Mouse (Mus musculus): Measurements from ENCODE around the gene Swap70.

The Swap70 gene

DNA sequence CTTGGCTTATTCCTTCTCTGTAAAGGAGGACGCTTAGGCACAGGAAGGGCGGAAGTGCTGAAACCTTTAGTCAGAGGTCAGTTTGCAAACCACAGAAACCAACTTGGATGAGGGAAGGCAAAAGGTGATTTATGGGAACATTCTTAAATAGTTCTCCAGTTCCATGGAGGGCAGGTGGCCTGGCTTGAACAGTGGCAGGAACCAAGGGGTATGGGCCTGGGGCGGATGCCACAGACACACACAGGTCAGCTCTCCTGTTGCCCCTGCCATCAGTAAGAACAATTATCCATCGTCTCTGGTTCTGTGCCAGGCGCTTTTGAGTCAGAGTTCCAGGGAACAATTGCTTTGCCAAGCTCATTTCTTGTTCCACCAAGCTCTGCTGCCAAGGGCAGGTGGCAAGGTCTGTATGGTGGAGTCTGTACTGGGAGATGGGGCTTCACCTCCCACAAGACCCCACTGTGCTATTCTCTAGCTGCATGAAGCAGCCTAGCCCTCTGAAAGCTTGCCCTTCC is 56.3 kb downstream of the Swap70 start:
- DNase-seq: no peak

DNA sequence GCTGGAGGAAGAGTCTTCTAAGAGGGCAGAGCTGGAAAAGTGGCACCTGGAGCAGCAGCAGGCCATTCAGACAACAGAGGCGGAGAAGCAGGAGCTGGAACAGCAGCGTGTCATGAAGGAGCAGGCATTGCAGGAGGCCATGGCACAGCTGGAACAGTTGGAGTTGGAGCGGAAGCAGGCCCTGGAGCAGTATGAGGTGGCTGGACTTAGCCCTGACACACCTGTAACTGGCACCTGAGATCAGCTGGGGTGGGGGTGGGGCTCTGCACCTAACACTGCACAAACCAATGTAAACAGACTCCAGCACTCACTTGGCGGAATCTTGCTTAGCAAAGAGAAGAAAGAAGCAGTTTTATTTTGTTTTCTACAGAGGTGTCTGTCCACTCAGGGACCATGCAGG is 57.7 kb downstream of the Swap70 start:
- no peak for DNase-seq

DNA sequence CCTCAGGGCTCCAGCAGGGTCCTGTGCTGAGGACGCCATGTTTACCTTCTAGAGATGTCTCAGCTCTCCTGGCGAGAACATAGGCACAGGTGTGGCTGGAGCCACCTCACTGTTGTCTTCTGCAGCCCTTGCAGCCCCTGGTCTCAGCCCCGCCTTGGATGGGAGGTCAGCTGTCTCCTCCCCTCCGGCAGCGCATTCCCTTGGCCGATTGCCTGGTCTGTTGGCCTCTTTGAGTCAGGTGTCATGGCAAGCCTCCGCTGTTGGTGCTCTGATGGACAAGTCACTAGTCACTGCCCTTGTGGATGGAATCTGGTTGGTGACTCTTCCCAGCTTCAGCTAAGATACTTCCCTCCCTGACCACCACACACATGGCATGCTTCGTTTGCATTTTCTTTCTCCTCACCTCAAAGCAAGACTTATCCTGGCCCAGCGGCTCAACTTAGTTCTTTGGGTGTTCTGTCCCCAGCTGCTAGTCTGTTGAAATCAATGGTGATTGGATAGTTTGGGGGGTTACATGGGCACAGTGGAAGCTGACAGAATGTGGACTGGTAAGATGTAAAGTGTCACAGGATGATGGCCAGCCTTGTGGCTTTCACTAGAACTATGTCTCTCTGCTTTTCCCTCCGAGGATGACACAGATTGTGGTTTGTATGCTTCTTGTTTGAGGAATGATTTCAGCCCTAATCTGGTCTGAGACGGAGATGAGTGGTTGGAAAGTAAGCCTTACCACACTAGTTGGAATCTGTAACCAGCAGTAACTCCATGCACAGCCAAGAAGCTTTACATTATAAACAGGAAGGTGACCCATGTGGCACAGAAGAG is 60.1 kb downstream of the Swap70 start:
- DNase-seq: no peak

DNA sequence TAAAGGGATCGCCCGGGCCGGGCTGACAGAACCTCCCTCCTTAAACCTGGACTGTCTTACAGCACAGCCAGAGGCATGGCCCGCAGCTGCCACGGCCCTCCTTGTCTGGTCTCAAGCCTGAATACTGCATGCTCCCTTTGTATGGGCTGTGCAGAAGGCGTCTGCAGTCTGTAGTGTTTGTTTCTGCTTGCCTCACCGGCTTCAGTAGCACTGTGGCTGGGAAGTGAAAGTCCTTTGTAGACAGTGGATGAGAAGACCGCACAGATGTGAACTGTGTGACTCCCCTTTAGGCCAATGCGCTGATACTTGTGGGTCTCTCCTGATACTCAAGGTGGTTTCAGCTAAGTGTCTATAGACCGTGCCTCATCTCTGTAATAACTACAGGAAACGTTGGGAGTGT is 61.3 kb downstream of the Swap70 start:
- DNase-seq: no peak

DNA sequence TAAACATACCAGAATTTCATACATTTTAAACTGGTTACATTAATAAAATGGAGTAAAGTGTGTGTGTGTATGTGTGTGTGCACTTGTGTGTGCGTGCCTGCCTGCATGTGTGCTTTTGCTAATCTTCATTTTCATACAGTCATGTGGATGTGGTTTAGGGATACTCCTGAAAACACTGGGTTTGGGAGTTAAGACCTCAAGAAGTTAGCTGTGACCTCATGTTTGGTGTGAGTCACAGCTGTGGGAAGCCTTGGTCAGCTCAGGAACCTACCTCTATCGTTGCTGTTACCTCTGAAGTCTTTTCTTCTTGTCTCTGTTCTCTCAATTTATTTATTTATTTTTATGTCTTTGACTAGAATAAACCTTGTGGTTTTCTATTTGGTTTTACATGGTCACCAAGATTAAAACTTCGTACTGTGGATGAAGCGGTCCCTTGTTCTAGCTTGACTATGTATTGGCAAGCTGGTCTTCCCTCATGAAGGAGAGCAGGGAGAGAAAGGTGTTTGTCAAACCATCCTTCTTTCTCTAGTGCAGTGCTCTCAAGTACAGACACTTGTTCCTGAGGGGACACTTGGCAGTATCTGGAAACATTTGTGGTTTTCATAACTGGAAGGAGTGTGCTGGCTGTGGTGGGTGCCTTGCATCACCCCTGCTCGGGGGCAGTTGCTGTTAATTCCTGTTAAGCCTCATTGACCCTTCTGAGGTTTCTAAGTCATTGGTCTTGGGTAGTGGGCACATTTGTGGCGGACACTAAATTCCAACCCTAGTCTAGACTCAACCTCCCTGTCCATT is 62.2 kb downstream of the Swap70 start:
- no peak for DNase-seq

DNA sequence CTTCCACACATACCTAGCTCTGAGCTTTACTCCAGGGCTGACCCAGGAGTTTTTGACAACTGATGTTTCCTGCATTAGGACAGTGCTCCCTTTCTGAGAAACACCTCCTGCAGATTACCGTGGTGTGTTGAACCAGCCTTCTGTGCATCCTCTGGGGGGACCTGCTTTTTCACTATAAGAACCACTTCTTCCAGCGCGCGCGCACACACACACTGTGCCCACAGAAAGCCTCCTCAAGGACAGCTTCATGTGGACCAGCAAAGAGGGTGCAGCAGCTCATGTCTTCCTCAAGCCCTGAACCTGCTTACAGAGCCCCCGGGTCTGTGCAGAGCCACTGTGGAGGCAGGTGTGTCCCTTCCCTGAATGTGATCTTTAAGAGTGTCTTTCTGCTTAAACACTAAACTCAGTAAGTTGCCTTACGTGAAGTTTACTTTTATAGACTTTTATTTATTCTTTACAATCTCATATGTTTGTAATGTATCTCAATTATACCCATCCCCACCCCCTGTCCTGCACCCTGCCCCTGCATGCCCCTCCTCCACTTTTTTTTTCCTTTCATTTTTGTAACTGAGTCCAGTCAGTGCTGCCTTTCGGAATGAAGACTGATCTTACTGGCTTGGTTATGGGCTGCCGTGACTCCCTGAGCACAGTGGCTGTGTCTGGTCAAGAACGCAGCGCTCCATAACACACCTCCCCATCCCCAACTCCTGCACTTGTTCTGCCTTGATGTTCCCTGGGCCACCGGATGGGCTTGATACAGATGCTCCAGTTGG is 63.8 kb downstream of the Swap70 start:
- no peak for DNase-seq

DNA sequence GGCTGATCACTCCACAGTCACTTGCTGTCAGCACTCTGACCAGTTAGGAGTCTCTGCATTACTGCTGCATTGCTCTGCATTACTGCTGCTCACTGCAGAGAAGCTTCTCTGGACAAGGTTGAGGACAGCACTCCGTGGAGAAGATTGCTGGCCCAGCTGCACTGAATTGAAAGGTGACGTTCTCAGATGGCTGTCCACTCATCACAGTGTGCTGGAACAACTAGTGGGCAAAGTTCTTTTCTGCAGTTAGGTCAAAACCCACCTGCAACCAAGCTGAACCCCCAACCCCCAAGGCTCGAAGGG is 64.3 kb downstream of the Swap70 start:
- DNase-seq: no peak

DNA sequence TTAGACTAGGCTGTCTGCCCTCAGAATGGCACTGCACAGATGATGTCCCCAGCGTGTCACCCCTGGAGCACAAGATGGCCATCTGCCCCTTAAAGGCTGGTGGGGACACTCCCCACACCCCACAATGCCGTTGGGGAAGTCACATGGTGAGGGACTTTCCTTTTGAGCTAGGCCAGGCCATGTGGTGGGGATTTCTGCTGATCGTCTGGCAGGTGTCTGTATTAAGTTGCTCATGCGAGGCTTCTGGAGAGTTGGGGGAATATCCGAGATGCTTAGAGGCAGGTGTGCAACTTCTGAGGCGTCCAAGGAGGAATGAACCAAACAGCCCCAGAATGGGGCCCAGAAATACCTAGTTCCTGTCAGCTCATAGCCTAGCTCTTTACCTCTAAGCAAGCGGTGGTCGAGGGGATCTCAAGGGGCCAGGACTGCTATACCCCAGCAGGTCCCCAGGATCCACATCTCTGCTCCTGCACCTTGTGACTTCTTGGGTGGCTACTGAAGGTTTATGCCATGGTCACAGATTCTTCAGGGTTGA is 64.8 kb downstream of the Swap70 start:
- no peak for DNase-seq

DNA sequence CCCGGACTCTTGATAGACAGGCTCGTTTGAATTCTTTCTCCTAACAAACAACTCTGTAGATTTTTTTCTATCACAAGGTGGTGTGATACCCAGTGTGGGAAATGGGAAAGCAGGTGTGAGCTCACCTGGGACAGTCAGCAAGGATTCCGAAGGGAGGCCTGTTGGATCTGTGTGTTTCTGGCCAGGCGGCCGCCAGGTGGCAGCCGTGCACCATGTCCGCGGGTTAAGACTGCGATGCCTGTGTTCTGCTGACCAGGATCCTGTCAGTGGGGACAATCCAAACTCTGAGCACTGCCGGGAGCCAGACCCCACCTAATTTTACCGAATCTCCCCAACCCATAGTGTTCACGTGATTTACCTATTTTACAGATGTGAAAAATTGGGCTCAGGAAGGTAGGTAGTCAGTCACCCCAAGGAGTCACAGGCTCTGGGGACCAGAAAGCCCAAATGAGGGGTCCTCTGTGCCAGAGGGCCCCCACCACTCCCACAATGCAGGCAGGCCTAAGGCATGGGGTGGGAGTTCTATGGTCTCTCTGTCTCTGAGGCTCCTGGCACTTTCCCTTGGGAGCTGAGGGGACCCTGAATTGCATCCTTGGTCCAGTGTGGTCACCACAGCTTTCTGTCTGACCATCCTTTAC is 65.4 kb downstream of the Swap70 start:
- DNase-seq: peak; percentile 93

DNA sequence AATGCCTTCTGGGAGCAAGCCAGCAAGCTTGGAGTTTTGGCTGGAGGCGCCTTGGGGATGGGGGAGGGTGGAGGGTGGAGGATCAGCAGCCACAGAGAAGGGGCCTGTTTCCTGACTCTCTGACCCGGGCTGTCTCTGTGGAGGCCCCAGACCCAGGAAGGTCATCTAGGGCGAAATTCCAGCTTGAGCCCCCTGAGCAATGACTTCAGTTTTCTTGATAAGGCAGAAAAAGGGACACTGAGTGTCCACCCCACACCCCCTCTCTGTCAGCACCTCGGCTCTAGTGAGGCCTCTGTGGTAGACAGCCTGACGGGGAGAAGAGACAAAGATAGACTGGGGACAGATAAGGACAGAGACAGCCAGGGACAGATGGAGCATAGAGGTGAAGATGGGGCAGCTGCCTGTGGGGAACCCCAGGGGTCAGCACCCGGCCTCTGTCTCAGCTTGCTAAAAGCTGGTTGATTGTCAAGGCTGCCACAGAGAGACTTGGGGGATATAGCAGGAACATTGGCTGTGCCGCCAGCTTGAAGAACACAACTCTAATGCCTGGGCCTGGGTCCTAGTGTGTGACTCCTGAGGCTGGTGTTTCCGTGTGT is 66.1 kb downstream of the Swap70 start:
- peak; percentile 78 for DNase-seq

DNA sequence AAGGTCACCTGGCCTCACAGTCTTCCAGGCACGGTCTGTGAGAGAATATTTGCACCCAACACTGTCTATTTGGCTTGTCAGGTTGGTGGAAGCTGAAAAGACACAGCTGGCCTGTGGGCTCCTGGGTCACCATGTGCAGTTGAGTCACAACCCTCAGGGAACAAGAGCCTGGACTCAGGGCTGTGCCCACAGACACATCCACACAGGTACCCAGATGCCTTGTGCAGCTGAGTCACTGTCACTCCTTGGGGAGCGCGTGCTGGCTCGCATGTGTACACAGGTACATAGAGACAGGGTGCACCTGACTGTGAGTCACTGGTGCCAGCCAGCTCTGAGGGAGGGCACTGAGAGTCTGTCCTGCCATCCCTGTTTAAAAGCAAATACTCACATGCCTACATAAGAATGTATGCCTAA is 66.7 kb downstream of the Swap70 start:
- DNase-seq: no peak

DNA sequence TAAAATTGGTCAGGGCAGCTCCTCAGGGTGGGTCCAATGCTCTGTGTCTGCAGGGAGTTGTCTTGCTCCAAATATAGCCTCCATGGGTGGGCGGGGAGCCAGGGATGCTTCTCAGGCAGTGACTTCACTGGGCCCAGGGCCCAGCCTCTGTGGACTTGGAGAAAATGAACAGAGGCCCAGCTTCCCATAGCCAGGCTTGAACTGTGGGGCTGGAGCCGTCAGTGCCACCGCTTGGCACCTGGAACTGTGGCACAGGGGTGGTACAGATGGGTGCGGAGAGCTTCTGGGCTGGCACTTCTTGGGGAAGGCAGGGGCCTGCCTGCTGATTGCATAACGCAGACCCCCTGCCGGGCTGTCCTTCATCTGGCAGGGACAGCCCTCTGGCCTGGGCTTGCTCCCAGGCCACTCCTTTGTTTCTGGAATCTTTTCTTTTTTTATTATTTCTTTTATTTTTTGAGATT is 67.2 kb downstream of the Swap70 start:
- peak; percentile 90 for DNase-seq

DNA sequence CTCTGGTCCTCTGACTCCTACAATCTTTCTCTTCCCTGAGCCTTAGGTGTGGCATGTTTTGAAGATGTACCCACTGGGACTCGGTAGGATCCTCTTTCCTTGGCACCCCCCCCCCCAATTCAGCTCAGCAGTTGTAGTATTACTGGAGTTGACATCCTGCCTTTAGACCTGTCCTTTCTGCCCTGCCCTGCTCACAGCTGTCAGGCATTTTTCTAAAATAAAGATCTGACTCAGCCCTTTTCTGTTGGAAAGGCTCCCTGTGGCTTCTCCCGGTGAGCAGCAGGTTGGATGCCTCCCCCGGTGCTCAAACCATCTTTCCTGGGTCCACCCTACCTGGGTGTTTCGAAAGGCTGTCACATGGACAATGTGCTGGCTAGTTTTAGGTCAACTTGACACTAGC is 68.1 kb downstream of the Swap70 start:
- DNase-seq: no peak

DNA sequence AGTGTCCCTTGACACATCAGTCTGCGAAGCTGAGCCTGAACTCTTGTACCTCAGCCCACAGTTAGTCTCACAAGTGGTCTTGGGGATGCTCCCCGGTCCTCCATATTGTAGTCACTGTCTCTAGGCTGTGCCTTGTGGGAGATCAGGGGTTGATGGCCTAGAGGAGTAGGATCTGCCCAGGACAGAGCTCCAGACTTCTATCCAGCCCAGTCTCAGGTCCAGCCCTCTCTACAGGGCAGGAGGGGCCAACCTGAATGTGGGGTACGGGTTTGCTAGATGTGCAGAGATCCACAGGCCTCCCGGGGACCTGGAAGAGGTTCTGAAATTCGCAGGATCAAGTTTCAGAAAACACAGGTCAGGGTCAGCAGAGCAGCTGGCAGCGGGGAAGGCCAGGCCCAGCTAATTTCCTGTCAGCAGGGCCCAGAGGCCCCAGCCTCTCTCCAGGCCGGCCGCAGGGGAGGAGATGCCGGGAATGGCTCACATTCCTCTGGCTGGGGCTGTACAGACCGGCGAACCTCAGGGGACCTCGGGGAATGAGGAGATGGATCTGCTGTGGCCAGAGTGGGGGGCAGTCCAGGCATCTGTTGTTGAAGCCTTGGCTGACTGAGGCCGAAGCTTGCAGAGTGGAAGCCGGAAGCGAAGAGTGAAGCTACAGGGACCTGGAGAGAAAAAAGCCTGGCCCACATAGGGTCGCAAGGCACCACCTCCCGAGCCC is 75.5 kb downstream of the Swap70 start:
- peak; percentile 90 for DNase-seq

DNA sequence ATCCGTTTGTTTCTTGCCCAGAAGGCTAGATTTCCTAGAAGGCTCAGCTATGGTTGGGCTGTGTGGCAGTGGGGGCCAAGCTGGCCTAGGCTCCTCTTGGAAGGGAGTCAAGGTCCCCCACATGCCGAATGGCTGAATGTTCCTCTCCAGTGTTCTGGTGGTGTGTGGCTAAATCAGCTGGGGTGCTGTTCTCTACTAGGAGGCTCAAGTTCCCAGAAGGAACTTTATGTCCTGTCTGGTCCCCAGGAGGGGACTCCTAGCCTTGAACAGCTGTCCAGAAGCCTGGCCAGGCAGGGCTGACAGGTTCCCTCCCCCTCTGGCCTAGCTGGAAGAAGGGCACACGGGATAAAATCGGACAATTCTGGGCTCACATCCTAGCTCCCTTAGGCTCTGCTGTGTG is 76.1 kb downstream of the Swap70 start:
- no peak for DNase-seq

DNA sequence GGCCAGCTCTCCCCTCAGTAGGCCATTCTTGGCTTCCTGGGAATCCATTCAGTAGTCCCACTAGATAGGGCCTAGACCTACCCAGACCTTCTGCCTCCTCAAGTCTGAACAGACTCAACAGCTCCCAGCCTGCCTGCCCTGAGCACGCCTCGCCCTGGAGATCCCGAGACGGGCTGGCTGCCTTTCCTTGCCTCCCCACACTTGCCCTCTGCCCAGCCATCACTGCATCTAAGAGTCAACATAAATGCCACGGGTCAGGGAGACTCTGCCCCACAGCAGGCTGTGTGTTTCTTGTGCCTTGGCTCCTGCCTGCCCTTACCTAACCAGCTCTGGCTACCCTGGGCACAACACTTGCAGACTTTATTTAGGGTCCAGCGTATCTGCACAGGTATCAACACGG is 76.6 kb downstream of the Swap70 start:
- DNase-seq: peak; percentile 38

DNA sequence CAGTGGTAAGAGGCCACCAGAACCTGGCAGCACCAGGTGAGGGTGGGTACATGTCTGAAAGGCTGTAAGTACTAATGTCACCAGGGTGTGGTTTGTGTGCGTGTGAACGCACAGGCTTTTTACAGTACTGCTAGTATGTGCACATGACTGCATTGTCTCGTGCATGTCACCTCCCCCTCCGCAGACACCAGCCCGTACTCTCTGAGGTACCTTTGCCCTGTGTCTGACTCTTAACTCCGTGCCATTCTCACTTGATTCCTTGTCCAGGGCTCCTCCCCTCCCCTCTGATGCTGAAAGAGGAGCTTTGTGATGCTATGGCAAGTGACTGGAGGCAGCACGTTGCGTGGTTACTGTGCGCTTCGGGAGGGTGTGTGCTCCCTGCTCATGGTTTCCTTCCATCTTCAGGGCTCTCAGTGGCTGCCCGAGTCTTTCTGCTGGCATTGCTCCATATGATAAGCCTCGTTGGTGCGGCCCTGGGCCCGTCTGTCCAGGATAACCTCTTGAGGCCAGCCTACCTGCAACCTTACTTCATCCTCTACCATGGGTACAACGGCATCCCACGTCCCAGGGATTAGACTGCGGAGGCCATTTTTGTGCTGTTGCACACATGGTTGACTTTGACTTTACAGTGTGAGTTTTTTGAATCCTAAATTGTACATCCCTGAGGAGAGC is 77.4 kb downstream of the Swap70 start:
- no peak for DNase-seq

DNA sequence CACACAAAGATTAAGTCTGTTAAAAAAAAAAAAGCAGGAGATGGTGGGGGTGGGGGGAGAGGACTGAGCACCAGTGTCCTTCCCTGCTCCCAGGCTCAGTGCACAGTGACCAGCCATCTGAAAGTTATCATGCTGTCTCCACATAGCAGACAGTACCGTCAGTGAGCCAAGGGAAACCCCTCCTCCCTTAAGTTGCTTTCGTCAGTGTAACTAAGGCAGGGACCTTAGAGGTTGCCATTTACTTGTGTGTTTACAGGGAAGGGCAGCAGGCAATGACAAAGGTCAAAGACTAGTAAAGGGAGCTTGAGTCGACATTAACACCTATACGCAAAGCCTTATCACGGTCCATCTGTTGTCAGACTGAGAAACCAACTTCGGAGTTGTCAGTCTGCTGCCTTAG is 81.4 kb downstream of the Swap70 start:
- DNase-seq: no peak

DNA sequence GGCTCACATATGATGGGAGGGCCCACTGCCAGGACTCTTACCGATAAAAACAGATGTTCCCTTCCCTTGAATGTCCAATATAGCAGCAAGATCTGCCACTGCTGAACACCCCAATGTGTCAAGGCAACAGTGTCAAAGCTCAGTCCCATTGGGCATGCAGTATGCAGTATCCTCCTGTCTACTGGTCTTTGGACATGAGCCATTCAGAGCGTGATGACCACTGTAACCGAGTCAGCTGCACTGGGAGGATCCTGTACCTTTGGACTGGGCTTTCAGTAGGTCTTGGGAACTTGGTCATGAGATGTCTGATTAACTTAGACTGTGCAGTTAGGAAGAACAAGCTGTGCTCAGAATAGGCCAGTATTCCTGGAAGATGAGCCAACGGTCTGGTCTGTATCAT is 84.0 kb downstream of the Swap70 start:
- no peak for DNase-seq

DNA sequence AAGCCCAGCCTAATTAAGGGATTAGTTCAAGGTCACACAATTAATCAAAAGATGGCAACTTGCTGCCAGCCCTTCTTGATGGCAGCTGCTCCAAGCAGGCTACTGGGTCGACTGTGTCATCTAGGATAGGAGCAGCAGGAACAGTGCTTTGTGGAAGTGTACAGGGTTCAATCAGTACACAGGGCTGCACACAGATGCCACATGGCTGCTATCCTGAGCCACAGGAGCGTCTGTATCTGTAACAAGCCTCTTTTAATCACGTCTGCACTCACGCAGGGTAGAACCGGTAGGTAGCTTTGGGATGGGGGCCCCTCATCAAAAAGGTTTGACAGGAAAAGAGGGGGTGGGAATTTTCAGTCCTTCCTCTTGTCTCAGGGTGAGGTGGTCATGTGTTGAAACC is 84.8 kb downstream of the Swap70 start:
- peak; percentile 2 for DNase-seq

DNA sequence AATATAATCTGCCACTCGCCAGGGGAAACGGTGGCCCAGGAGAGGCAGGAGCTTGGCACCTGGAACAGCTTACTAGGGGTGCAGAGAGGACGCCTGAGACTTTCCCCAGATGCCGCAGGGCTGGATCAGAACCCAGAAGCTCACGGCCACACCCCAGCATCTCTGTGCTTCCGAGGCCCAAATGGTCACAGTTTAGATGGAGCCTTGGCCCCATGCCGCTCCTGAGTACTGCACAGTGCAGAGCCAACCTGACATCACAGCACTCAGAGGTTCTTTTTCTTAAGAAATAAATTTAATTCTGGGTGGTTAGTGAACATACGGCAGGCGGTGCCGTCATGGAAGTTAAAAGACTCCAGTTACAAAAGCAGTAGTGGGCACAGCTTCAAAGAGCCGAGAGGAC is 86.2 kb downstream of the Swap70 start:
- no peak for DNase-seq

Data from kidney, postnatal 10 days (tissue).